Mouse (Mus musculus): ENCODE results near the gene Gatad2b.

- TF ChIP-seq CTCF (conservative IDR thresholded peaks at IDR 0.05; ENCODE audit: low read length): no peak
- no peak for TF ChIP-seq POU5F1 (IDR thresholded peaks at IDR 0.05; ENCODE audit: borderline replicate concordance, low read length)
Observed at GRCm38 (mm10) chr3:90376247-90376585, 83.2 kb downstream of the Gatad2b start.
